Mouse (Mus musculus) A20 (cell line): Measurements from ENCODE around the gene Gng12.
"Not testable (repeated sequence)": the region's sequence is repeated elsewhere in the genome, so short reads cannot be mapped to it uniquely, and the experiment has no call there.

Experiments used
- DNase-seq: peaks from one replicate; pipeline ENCODE4 v3.0.0-alpha.2; 2011; ENCODE audit warnings: low read depth, low spot score

Gene Gng12

GRCm38 (mm10) chr6:66896119-66896920, at the start of gene Gng12:
Gene Gng12 (plus strand): TSS chr6:66896397.
- peak; percentile 75 for DNase-seq

- no peak for DNase-seq
Observed at GRCm38 (mm10) chr6:66848936-66849335, 47.3 kb upstream of the Gng12 start.

GRCm38 (mm10) chr6:66856236-66856635, 40.0 kb upstream of the Gng12 start:
- DNase-seq, result no peak

- DNase-seq, result no peak
Observed at GRCm38 (mm10) chr6:66858356-66858755, 37.8 kb upstream of the Gng12 start.

GRCm38 (mm10) chr6:66859391-66859790, 36.8 kb upstream of the Gng12 start:
- DNase-seq, result no peak

- peak; percentile 1 for DNase-seq
Observed at GRCm38 (mm10) chr6:66864463-66864862, 31.7 kb upstream of the Gng12 start.

- no peak for DNase-seq
Observed at GRCm38 (mm10) chr6:66866295-66866694, 29.9 kb upstream of the Gng12 start.

- not testable (repeated sequence) for DNase-seq
Observed at GRCm38 (mm10) chr6:66877048-66877447, 19.1 kb upstream of the Gng12 start.

- DNase-seq, result no peak
Observed at GRCm38 (mm10) chr6:66890349-66891158, 5.6 kb upstream of the Gng12 start.

- DNase-seq, result no peak
Observed at GRCm38 (mm10) chr6:66893950-66894349, 2.2 kb upstream of the Gng12 start.

GRCm38 (mm10) chr6:66894999-66895398, 1.2 kb upstream of the Gng12 start:
- DNase-seq, result no peak

GRCm38 (mm10) chr6:66896921-66897645, 886 bp downstream of the Gng12 start:
- peak; percentile 47 for DNase-seq

- DNase-seq, result peak; percentile 44
Observed at GRCm38 (mm10) chr6:66897994-66898393, 1.8 kb downstream of the Gng12 start.

- no peak for DNase-seq
Observed at GRCm38 (mm10) chr6:66901926-66902325, 5.7 kb downstream of the Gng12 start.

GRCm38 (mm10) chr6:66903206-66903605, 7.0 kb downstream of the Gng12 start:
- no peak for DNase-seq

GRCm38 (mm10) chr6:66903720-66904119, 7.5 kb downstream of the Gng12 start:
- no peak for DNase-seq

GRCm38 (mm10) chr6:66906244-66906643, 10.0 kb downstream of the Gng12 start:
- no peak for DNase-seq

- DNase-seq, result no peak
Observed at GRCm38 (mm10) chr6:66908327-66908973, 12.3 kb downstream of the Gng12 start.

GRCm38 (mm10) chr6:66910493-66911435, 14.6 kb downstream of the Gng12 start:
- no peak for DNase-seq

- DNase-seq, result no peak
Observed at GRCm38 (mm10) chr6:66913355-66913754, 17.2 kb downstream of the Gng12 start.
